Mouse (Mus musculus): Measurements from ENCODE around the gene 1700016C15Rik. TPM values are rescaled to one million over a fixed set of nuclear protein-coding genes. Genes with fewer than 3 reads are reported as not detected.

1700016C15Rik gene
- total RNA-seq, 2 experiments from 2014 or later = not detected

DNA sequence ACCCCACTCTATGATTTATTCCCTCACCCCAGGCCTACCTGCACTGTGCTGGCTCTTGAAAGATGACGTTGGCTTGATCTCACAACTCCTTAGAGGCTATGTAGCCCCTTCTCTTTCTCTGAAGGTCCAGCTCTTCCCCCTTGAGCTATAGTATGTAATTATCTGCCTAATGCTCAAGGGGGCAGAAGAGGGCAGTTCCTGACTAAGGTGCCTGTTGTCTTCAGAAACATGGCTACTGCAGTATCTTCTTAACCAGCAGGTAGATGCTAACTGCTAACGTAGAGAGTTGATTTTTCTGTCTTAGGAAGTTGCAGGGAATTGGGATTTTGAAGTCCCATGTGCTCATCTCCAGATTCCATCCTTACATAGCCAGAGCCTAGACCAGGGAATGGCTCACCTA lies 24.4 kb upstream of the 1700016C15Rik start:
- DNase-seq (ENCODE audit: low spot score in 2 of 2) = no peak

DNA sequence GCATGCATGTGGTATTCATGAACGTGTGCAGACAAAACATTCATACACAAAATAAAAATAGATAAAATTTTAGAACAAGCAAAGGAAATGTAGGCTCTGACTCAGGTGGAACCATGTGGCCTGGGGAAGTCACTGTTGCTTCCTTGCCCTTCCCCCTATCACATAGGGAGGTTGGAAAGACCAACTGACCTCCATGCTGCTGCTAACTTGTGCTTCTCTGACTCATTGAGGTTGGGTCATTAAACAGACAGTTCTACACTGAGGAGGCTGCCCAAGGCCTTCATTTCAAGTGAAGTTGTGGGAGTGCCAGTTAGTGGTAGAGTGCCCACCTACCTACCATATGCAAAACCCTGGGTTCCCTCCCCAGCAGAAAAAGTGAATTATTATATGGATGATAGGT lies 22.0 kb upstream of the 1700016C15Rik start:
- no peak overlapping the region for H3K27ac ChIP-seq
- H3K4me3 ChIP-seq = no peak overlapping the region
- TF ChIP-seq CTCF (conservative IDR thresholded peaks at IDR 0.05) = no peak
- no peak for DNase-seq (ENCODE audit: low spot score in 2 of 2)

More for the DNA sequence above, 24.4 kb upstream of the 1700016C15Rik start:
- Histone ChIP-seq H3K27ac (no peak overlapping the region), H3K4me3 (no peak overlapping the region)
- peak; percentile 61 for TF ChIP-seq CTCF (conservative IDR thresholded peaks at IDR 0.05)

DNA sequence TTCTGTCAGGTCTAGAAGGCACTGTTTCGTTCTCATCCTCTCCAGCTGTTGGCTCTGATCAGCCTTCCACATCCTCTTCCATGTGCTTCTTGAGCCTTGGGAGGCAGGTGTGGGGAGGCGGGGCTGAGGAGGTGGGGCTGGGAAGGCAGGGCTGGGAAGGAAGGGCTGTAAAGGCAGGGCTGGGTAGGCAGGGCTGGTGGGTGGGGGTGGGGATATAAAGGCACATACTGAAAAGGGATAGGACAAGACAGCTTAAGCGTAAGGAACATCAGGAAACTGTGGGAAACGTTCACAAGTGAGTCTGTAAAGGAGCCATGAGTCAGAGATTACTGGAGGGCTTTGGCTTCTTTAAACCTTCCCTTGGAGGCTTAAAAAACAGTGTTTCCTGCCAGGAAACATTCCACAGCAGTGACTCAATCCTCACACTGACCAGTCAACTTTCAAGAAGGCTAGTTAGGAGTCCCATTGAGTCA lies 21.0 kb upstream of the 1700016C15Rik start:
- DNase-seq (ENCODE audit: low spot score in 2 of 2) = no peak
- Histone ChIP-seq H3K27ac (no peak overlapping the region), H3K4me3 (no peak overlapping the region)
- TF ChIP-seq CTCF (conservative IDR thresholded peaks at IDR 0.05) = no peak

DNA sequence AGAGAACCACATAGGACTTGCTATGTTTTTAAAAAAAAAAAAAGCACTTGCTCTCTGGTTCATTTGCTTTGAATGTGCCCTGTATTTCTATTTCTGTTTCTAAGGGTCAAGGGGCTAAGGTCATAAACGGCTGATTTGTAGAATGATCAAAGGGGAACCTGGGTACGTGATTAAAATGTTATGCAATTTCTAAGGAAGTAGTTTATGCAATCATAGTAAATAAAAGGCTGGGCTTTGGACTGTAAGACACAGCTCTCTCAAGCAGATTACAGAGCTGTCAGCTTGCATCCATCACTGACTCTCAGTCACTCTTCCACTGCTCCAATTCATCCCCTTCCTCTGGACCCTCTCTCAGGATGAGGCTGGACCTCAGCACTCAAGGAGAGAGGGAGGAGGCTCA lies 18.6 kb upstream of the 1700016C15Rik start:
- Histone ChIP-seq H3K4me3 (no peak overlapping the region), H3K27ac (no peak overlapping the region)
- TF ChIP-seq CTCF (conservative IDR thresholded peaks at IDR 0.05) = no peak
- DNase-seq (ENCODE audit: low spot score in 2 of 2) = no peak

DNA sequence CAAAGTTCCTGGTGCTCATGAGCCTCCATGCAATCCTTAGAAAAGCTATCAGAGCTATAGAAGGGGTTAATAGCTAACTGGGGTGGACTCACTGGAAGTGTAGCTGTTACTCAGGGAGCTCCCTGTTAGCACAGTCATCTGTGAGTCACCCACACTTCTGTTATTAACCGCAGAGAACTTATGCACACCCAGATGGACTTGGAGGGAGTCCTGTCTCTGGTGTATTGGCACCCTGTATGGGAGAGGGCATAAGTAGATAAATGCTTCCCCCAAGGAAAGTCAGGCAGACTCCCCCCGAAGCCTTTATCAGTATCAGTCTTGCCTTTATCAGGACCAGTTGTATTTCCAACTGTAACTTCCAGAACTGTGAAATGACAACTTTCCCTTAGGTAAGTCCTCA lies 18.2 kb upstream of the 1700016C15Rik start:
- no peak overlapping the region for H3K27ac ChIP-seq
- TF ChIP-seq CTCF (conservative IDR thresholded peaks at IDR 0.05) = no peak
- no peak overlapping the region for H3K4me3 ChIP-seq
- DNase-seq (ENCODE audit: low spot score in 2 of 2) = no peak

DNA sequence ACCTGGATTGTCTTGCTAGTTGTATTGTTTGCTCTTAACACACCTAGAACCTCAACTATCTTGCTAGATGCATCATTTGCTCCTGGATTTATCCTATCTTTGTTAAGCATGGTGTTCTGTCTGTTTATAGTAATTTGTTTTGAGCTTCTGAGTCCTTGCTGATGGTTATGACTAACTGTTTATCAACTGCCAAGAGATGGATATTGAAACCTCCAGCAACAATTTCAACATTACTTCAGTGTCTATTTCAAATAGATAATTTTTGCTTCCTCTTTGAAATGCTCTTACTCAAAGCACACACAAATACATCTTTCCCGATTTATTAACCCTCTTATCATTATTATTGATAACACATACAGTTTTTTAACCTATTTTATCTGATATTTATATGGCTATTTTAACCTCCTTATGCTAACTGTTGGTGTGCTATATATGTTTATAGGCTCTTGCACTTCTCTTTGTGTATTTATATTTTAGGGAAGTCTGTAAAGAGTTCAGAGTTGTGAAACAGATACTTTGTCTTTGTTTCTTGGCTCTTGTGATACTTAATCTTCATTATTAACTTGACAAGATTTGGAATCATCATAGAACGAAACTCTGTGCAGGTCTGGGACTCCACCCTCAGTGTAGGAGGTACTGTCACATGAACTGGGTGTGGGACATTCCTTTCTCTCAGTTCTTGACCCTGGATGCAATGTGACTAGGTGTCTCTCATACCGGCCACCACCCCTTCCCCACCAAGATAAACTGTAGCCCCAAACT lies 15.8 kb upstream of the 1700016C15Rik start:
- no peak for TF ChIP-seq CTCF (conservative IDR thresholded peaks at IDR 0.05)
- H3K27ac ChIP-seq = no peak overlapping the region
- DNase-seq (ENCODE audit: low spot score in 2 of 2) = no peak

DNA sequence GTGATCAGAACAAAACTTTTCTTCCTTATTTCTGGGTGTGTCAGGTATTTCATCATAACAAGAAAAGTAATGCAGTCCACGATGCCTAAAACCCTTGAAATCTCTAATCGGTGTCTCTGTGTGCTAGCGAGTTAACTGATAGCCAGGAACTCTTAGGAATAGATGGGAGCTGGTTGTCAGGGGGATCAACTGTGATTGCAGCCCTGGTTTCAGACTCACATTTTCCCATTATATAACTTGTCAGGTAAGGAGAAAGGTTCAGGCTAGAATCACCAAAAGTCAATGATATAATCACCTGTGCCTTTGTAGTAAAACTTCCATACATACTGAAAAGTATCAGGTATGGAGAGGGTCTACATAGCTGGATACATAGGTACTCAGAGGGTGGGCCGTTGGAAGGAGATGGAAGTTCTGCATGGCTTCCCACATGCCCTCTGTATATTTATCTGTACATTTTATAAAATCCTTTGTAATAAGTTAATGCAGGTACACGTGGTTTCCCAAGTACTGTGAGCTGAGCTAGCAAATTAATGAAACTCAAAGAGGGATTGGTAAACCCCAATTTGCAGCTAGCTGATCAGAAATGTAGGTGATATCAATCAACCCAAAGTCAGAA lies 15.1 kb upstream of the 1700016C15Rik start:
- no peak overlapping the region for H3K27ac ChIP-seq

More for the DNA sequence above, 15.8 kb upstream of the 1700016C15Rik start:
- H3K4me3 ChIP-seq = no peak overlapping the region

DNA sequence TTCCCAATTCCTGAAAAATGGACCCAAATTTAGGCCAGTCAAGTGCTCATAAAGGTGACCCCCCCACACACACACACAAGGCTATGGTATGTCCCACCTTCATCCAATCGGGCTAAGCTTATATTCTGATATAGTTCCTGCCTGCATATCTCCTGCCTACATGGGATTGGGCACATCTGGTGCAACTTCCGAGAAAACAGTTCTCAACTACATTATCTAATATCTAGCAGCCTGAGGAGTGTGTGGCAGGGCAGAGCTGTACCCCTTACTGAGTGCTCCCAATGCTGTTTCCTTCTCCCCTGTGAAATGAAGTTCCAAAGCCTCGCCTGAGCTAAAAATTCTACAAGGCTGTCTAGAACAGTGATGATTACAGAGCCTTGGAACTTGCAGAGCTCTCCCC lies 13.2 kb upstream of the 1700016C15Rik start:
- H3K4me3 ChIP-seq = no peak overlapping the region
- no peak overlapping the region for H3K27ac ChIP-seq
- DNase-seq (ENCODE audit: low spot score in 2 of 2) = no peak
- TF ChIP-seq CTCF (conservative IDR thresholded peaks at IDR 0.05) = no peak

More for the DNA sequence above, 15.1 kb upstream of the 1700016C15Rik start:
- H3K4me3 ChIP-seq = no peak overlapping the region
- no peak for TF ChIP-seq CTCF (conservative IDR thresholded peaks at IDR 0.05)
- DNase-seq (ENCODE audit: low spot score in 2 of 2) = no peak

DNA sequence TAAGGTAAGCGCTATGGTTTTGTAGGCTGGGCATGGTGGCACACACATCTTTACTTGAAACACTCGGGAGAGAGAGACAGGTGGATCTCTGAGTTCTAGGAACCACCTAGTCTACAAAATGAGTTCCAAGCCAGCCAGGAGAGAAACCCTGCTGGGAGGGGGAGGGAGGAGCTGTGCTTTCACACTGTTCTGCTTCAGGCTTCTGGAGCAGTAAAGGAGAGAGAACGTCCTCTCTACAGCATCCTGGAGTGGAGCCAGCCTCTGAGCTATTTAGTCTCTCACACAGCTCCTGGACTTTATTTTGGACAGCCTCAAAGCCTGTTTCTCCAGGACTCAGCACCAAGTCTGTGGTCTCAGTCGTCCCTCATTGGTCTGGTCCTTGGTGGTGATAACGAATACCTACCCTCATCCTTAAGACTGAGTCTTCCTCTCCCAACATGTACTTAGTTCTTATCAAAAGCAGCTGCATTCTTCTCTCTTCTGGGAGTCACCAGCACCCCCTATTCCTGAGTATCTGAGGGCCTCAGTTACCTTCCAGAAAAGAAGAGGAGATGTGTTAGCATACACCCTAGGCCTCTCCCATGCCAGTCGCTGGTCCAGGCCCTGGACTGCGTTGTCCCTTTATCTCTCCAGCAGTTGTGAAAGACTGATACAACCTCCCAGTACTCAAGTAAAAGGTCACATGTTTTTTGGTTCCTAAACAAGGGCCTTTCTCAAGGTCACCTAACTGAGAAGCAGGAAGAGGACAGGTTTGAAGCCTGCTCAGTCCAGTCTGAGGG lies 12.4 kb upstream of the 1700016C15Rik start:
- DNase-seq (ENCODE audit: low spot score in 2 of 2) = no peak
- Histone ChIP-seq H3K4me3 (no peak overlapping the region), H3K27ac (no peak overlapping the region)
- TF ChIP-seq CTCF (conservative IDR thresholded peaks at IDR 0.05) = no peak

DNA sequence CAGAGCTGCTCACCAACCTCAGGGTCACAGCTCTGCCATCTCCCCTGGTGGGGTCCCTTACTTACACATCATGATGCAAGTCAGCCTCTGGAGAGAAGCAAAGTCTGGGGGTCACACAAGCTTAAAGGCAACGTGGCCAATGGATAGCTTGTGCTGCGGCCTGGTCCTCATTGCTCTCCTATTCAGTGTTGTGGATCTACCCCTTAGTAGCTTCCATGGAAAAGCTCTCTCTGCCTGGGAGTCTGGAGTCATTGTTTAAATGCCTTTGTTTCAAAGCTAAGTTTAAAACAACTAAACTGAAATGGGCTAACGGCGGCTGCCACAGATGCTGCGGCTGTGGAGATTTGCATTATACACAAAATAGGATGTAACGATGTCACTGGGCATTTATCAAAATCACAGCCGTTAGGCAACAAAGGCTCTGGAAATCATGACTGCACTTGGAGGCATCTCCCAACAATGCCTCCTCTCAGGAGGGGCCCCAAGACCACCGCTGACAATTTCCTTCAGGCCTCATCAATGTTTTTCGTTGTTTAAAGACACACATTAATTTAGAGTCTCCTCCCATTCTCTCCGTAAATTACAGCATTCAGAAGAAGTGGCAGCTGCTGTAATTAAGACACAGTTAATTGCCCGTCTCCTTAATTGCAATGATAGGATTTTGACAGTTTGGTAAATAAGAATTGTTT lies 11.1 kb upstream of the 1700016C15Rik start:
- H3K4me3 ChIP-seq = no peak overlapping the region
- no peak for TF ChIP-seq CTCF (conservative IDR thresholded peaks at IDR 0.05)
- no peak for DNase-seq (ENCODE audit: low spot score in 2 of 2)
- H3K27ac ChIP-seq = no peak overlapping the region

DNA sequence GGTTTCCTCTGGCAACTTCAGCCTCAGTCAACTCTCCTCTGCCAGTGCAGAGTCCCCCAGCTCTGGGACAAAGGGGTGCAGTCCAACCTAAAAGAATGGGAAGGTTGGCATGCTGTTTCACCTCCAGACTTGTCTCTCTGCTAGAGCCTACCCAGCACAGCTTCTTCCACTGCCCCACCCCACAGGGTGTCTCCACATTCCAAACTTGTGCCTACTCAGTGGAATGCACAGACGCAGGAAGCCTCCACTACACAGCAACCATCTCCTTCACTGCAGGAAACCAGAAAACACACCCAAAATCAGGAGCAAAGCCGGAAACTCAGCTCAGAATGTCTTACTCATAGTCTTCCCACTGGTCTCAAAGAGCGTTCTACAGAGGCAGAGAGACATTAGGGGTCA lies 10.6 kb upstream of the 1700016C15Rik start:
- Histone ChIP-seq H3K27ac (no peak overlapping the region), H3K4me3 (no peak overlapping the region)
- DNase-seq (ENCODE audit: low spot score in 2 of 2) = no peak
- no peak for TF ChIP-seq CTCF (conservative IDR thresholded peaks at IDR 0.05)

DNA sequence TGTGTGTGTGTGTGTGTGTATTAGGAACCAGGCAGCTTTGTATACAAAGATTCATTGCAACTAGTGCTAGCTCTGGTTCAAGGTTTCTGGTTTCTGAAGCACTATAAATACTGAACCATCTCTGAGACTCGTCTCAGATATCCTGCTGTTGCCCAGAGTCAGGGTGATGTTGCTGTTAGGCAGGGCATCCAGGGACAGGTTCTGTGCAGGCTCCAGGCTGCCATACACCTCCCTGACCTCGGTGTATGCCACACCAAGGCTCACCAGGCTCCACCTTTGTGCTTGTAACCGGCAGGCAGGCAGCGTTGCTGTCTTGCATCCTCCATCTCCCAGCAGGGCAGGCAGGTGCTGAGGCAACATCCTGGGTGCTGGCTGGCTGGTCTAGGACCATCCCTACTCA lies 5.8 kb upstream of the 1700016C15Rik start:
- TF ChIP-seq CTCF (conservative IDR thresholded peaks at IDR 0.05) = no peak
- Histone ChIP-seq H3K4me3 (no peak overlapping the region), H3K27ac (no peak overlapping the region)
- no peak for DNase-seq (ENCODE audit: low spot score in 2 of 2)

DNA sequence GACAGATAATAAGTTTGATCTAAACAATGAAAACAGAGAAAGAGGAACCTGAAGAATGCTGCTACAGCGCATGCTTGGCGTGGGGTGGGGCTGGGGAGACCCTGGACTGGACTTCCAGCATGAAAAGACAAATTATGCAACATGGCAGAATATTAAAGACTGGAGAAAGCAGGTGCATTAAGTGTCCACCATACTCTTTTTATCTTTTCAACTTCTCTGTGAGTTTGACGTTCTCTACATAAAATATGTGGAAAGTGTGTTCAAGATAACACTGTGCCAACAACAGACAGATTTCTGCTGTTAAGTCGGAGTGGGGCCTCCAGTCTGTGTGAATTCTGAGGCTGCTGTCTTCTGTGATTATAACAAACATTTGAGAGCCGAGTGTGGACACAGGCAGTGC lies 2.7 kb upstream of the 1700016C15Rik start:
- no peak for TF ChIP-seq CTCF (conservative IDR thresholded peaks at IDR 0.05)
- DNase-seq (ENCODE audit: low spot score in 2 of 2) = no peak
- Histone ChIP-seq H3K4me3 (no peak overlapping the region), H3K27ac (no peak overlapping the region)

Measured in layer of hippocampus, adult 2 months (tissue).